Mouse (Mus musculus) midbrain, postnatal 0 days (tissue): ENCODE results near the gene Olfr166. TPM values are rescaled to one million over a fixed set of nuclear protein-coding genes. Genes with fewer than 3 reads are reported as not detected.
"Not testable (repeated sequence)": the region's sequence is repeated elsewhere in the genome, so short reads cannot be mapped to it uniquely, and the experiment has no call there.

ENCODE experiments used
- ATAC-seq: fragments of 200-750 bp; cut with Nextera tagmentation; 2 replicates; pipeline ENCODE4 v1.8.0; 2017; ENCODE audit warnings: moderate number of reproducible peaks, mild to moderate bottlenecking, moderate TSS enrichment, moderate library complexity; ENCODE audit not compliant: low FRiP score
- DNase-seq: peaks from one replicate; pipeline ENCODE4 v3.0.0-alpha.2; 2015; ENCODE audit warnings: low spot score
- H3K27ac ChIP-seq: fragments of 300-500 bp; sonication (generic); 2 replicates; pipeline ENCODE4 v1.5.1; 2014; ENCODE audit warnings: low read depth, mild to moderate bottlenecking, low read length, mixed read lengths
- H3K27me3 ChIP-seq: fragments of 300-500 bp; sonication (generic); 2 replicates; pipeline ENCODE4 v1.6.1; 2014; ENCODE audit warnings: low read length, control low read depth, mixed read lengths; ENCODE audit not compliant: insufficient read depth
- H3K36me3 ChIP-seq: fragments of 300-500 bp; sonication (generic); 2 replicates; pipeline ENCODE4 v1.6.1; 2014; ENCODE audit warnings: low read length, control low read depth, mixed read lengths; ENCODE audit not compliant: insufficient read depth
- H3K4me1 ChIP-seq: fragments of 300-500 bp; sonication (generic); 2 replicates; pipeline ENCODE4 v1.6.1; 2014; ENCODE audit warnings: mild to moderate bottlenecking, control low read depth, antibody characterized with exemption, low read length, mixed read lengths; ENCODE audit not compliant: insufficient read depth
- H3K4me2 ChIP-seq: fragments of 300-500 bp; sonication (generic); 2 replicates; pipeline ENCODE4 v1.6.1; 2014; ENCODE audit warnings: low read depth, mild to moderate bottlenecking, low read length, mixed read lengths; ENCODE audit not compliant: poor library complexity, severe bottlenecking
- H3K4me3 ChIP-seq: fragments of 300-500 bp; sonication (generic); 2 replicates; pipeline ENCODE4 v1.5.1; 2014; ENCODE audit warnings: low read depth, mild to moderate bottlenecking, low read length, moderate library complexity
- H3K9ac ChIP-seq: fragments of 300-500 bp; sonication (generic); replicated peaks from 2 replicates; pipeline ENCODE4 v1.6.1; 2014; ENCODE audit warnings: mild to moderate bottlenecking, low read length, moderate library complexity, mixed read lengths; ENCODE audit not compliant: poor library complexity, severe bottlenecking
- H3K9me3 ChIP-seq: fragments of 300-500 bp; sonication (generic); 2 replicates; pipeline ENCODE4 v1.6.1; 2016; ENCODE audit warnings: low read length, control low read depth
- CTCF ChIP-seq: IDR thresholded peaks from 2 replicates; pipeline ENCODE4 v1.5.1; 2016; ENCODE audit warnings: antibody characterized with exemption, mild to moderate bottlenecking
- WGBS: fragments of 180-500 bp; shearing (Covaris S2); extraction: QIAGEN DNeasy Blood & Tissue Kit; methylation state at CpG from one replicate; pipeline ENCODE4 v1.1.7; 2014; 5-methylcytosine and 5-hydroxymethylcytosine counted together
- polyA plus RNA-seq: library from polyadenylated mRNA; unstranded; fragments of >200 nt; fragmentation: Nextera tagmentation; extraction: Ambion mirVana; gene quantifications from 2 replicates; pipeline ENCODE4 v1.2.1, GENCODE M21; 2015
- total RNA-seq: library from RNA; depleted of rRNA; stranded (reverse); fragments of >200 nt; gene quantifications from 2 replicates; pipeline ENCODE4 v1.2.3, GENCODE M21; 2014; rRNA removed

The Olfr166 gene
- total RNA-seq (not detected in 2 replicates), polyA plus RNA-seq (not detected in 2 replicates)

DNA sequence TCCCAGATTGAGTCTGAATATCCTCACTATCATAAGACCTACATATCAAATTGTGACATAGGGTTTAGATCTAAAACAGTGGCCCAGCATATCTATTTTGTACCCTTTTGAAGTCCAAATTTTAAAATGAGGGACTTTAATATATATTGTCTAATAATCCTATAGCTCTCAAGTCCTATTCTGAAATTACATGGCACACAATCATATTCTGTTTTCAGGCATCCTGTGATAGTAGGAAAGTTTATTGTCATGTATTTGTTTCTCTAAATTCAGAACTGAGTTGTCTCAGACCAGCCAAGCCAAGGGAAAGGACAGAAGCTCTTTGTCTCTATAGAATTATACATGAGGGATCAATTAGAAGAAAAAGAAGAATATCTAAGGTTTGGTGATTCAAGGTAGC is at the start of gene Olfr166:
TSS of gene Olfr166 (plus strand) at position 301 of the 400 bp plus-strand sequence.
- no peak within 1 kb of the TSS for H3K4me2 ChIP-seq
- no peak within 1 kb of the TSS for H3K9ac ChIP-seq
- no peaks in the 10 kb centered on the region for H3K9me3 ChIP-seq
- H3K27me3 ChIP-seq: no peaks in the 10 kb centered on the region
- DNase-seq (no peak), ATAC-seq (no peak)
- no peak within 1 kb of the TSS for H3K27ac ChIP-seq
- no peak within 1 kb of the TSS for H3K4me3 ChIP-seq
- H3K4me1 ChIP-seq: no peaks in the 10 kb centered on the region
- no peak for TF ChIP-seq CTCF
- no peaks in the 10 kb centered on the region for H3K36me3 ChIP-seq

DNA sequence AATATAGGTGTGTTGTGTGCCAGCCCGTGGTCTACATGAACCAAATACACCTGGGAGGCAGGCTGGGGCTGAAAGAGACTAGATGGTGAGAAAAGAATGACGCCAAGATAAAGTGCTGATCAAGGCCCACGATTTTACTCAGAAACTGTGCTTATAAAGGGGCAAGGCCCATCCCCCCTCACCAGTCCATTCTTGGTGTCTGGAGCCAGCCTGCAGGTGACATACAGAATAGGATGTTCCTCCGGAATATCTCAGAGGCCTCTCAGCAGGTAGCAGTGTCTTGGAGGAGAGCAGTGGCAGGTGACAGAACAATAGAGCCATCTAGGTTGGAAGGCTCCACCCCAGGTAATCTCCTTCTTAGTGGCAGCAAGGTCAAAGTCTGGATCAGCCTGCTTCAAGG is 24.8 kb upstream of the Olfr166 start:
- not testable (repeated sequence) for H3K9me3 ChIP-seq, H3K27me3 ChIP-seq, DNase-seq, H3K4me1 ChIP-seq, H3K4me2 ChIP-seq, H3K27ac ChIP-seq, H3K4me3 ChIP-seq, H3K9ac ChIP-seq, H3K36me3 ChIP-seq, ATAC-seq
- WGBS: 75% methylated on average over 4 of the region's 4 CpGs

DNA sequence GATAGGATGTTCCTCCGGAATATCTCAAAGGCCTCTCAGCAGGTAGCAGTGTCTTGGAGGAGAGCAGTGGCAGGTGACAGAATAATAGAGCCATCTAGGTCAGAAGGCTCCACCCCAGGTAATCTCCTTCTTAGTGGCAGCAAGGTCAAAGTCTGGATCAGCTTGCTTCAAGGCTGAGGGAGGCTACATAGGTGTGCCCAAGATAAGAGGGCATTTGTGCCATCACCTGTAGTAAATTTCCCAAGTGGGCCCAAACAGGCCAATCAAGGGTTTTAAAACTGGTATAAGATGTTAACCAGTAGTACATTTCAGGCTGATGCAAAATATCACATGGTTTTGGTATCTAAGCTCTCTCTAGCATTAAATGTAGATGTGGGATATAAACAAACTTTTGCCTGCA is 19.1 kb upstream of the Olfr166 start:
- ATAC-seq: no peak
- Histone ChIP-seq H3K36me3 (no peaks in the 10 kb centered on the region), H3K27ac (no peak overlapping the region), H3K4me1 (no peaks in the 10 kb centered on the region), H3K9ac (no peak overlapping the region), H3K27me3 (no peaks in the 10 kb centered on the region), H3K4me3 (no peak overlapping the region), H3K4me2 (no peak overlapping the region), H3K9me3 (0 out of 2 replicates have a peak, but pooled peaks cover under 1% of the 10 kb centered on the region)
- WGBS: 83% methylated on average over 1 of the region's 1 CpGs
- no peak for TF ChIP-seq CTCF
- no peak for DNase-seq

DNA sequence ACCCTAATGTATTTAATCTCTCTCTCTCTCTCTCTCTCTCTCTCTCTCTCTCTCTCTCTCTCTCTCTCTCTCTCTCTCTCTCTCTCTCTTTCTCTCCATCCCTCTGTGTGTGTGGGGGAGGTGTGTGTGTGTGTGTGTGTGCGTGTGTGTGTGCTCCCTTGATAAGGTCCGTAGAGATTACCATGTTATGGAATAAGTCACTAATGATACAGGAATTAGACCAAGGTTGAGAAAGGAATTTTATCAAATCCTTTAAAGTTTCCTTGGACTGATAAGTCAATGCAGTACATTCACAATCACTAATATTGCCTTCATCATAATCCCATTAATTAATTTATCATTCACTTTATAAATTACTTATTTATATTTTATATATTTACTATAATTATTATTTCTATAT is 38.7 kb downstream of the Olfr166 start, which contains the start of gene Olfr167:
TSS of gene Olfr167 (minus strand) at position 101 of the 400 bp plus-strand sequence.
- H3K27ac ChIP-seq: no peak within 1 kb of the TSS
- no peaks in the 10 kb centered on the region for H3K27me3 ChIP-seq
- no peaks in the 10 kb centered on the region for H3K4me1 ChIP-seq
- no peak for ATAC-seq
- H3K9me3 ChIP-seq: no peaks in the 10 kb centered on the region
- no peak for DNase-seq
- no peak within 1 kb of the TSS for H3K4me2 ChIP-seq
- TF ChIP-seq CTCF: no peak
- 89% methylated on average over 2 of the region's 2 CpGs for WGBS
- H3K9ac ChIP-seq: no peak within 1 kb of the TSS
- no peaks in the 10 kb centered on the region for H3K36me3 ChIP-seq
- no peak within 1 kb of the TSS for H3K4me3 ChIP-seq

DNA sequence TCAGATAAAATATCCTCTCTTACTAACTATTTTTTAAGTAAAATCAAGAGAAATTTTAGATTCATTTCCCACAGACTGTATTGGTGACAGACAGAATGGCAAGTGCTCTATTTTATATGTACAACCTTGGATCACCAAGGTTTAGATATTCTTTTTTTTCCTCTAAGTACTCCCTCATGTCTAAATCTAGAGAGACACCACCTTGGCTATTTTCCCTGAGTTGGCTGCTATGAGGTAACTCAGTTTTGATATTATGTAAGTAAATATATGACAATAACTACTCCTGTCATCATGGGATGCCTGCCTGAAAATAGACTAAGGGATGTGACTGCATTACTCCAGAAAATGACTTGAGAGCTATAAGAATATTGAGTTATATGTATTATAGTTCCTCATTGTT is 52.0 kb downstream of the Olfr166 start, which contains the start of gene Olfr168:
TSS of gene Olfr168 (minus strand) at position 101 of the 400 bp plus-strand sequence.
- no peaks in the 10 kb centered on the region for H3K27me3 ChIP-seq
- no peak within 1 kb of the TSS for H3K27ac ChIP-seq
- ATAC-seq (no peak), DNase-seq (no peak)
- no peak within 1 kb of the TSS for H3K4me2 ChIP-seq
- H3K36me3 ChIP-seq: no peaks in the 10 kb centered on the region
- no peak within 1 kb of the TSS for H3K9ac ChIP-seq
- no peak for TF ChIP-seq CTCF
- no peak within 1 kb of the TSS for H3K4me3 ChIP-seq
- H3K9me3 ChIP-seq: no peaks in the 10 kb centered on the region
- no peaks in the 10 kb centered on the region for H3K4me1 ChIP-seq

Other genes starting within 250 kb of the Olfr166 start
- not detected in 2 replicates for gene Olfr164, start 169.6 kb upstream of the Olfr166 start, total RNA-seq
- gene Olfr164, start 169.6 kb upstream of the Olfr166 start, polyA plus RNA-seq: not detected in 2 replicates
- not detected in 2 replicates for gene Olfr165, start 60.6 kb upstream of the Olfr166 start, total RNA-seq
- gene Olfr165, start 60.6 kb upstream of the Olfr166 start, polyA plus RNA-seq: not detected in 2 replicates
- not detected in 2 replicates for gene Olfr167, start 38.6 kb downstream of the Olfr166 start, total RNA-seq
- gene Olfr167, start 38.6 kb downstream of the Olfr166 start, polyA plus RNA-seq: not detected in 2 replicates
- gene Olfr168, start 51.9 kb downstream of the Olfr166 start, total RNA-seq: not detected in 2 replicates
- gene Olfr168, start 51.9 kb downstream of the Olfr166 start, polyA plus RNA-seq: not detected in 2 replicates
- not detected in 2 replicates for gene Olfr169, start 88.1 kb downstream of the Olfr166 start, total RNA-seq
- gene Olfr169, start 88.1 kb downstream of the Olfr166 start, polyA plus RNA-seq: not detected in 2 replicates
- not detected in 2 replicates for gene Olfr170, start 128.2 kb downstream of the Olfr166 start, total RNA-seq
- not detected in 2 replicates for gene Olfr170, start 128.2 kb downstream of the Olfr166 start, polyA plus RNA-seq
- not detected in 2 replicates for gene Olfr171, start 146.2 kb downstream of the Olfr166 start, total RNA-seq
- gene Olfr171, start 146.2 kb downstream of the Olfr166 start, polyA plus RNA-seq: not detected in 2 replicates
- gene Lamp3, start 222.7 kb downstream of the Olfr166 start, total RNA-seq: not detected in 2 replicates
- 0.05 TPM in 1 of 2 replicates, not detected in the other for gene Lamp3, start 222.7 kb downstream of the Olfr166 start, polyA plus RNA-seq